Mouse (Mus musculus) stomach, embryonic 16.5 days (tissue): Measurements from ENCODE around the gene Ube2j1. TPM values are rescaled to one million over a fixed set of nuclear protein-coding genes. Genes with fewer than 3 reads are reported as not detected.

ENCODE experiments used
- ATAC-seq: fragments of 200-750 bp; cut with Nextera tagmentation; 2 replicates; pipeline ENCODE4 v1.8.0; 2017; ENCODE audit warnings: moderate number of reproducible peaks, moderate TSS enrichment; ENCODE audit not compliant: insufficient read depth, low FRiP score
- H3K27ac ChIP-seq: fragments of 300-500 bp; sonication (generic); 2 replicates; pipeline ENCODE4 v1.5.1; 2014; ENCODE audit warnings: low read length
- H3K27me3 ChIP-seq: fragments of 300-500 bp; sonication (generic); 2 replicates; pipeline ENCODE4 v1.6.1; 2014; ENCODE audit warnings: low read length, control low read depth, mixed read lengths; ENCODE audit not compliant: control insufficient read depth, insufficient read depth
- H3K36me3 ChIP-seq: fragments of 300-500 bp; sonication (generic); 2 replicates; pipeline ENCODE4 v1.6.1; 2014; ENCODE audit warnings: low read length; ENCODE audit not compliant: control insufficient read depth, insufficient read depth
- H3K4me1 ChIP-seq: fragments of 300-500 bp; sonication (generic); 2 replicates; pipeline ENCODE4 v1.6.1; 2014; ENCODE audit warnings: low read length, control low read depth, mixed read lengths; ENCODE audit not compliant: control insufficient read depth, insufficient read depth
- H3K4me2 ChIP-seq: fragments of 300-500 bp; sonication (generic); 2 replicates; pipeline ENCODE4 v1.6.1; 2014; ENCODE audit warnings: low read depth, low read length, mixed read lengths
- H3K4me3 ChIP-seq: fragments of 300-500 bp; sonication (generic); replicated peaks from 2 replicates; pipeline ENCODE4 v1.5.1; 2014; ENCODE audit warnings: mild to moderate bottlenecking, low read length
- H3K9ac ChIP-seq: fragments of 300-500 bp; sonication (generic); 2 replicates; pipeline ENCODE4 v1.6.1; 2014; ENCODE audit warnings: low read length
- H3K9me3 ChIP-seq: fragments of 300-500 bp; sonication (generic); replicated peaks from 2 replicates; pipeline ENCODE4 v1.6.1; 2016; ENCODE audit warnings: low read length, control low read depth; ENCODE audit not compliant: control insufficient read depth
- WGBS: fragments of 180-500 bp; shearing (Covaris S2); extraction: QIAGEN DNeasy Blood & Tissue Kit; methylation state at CpG from one replicate; pipeline ENCODE4 v1.1.7; 2014; 5-methylcytosine and 5-hydroxymethylcytosine counted together
- polyA plus RNA-seq: library from polyadenylated mRNA; unstranded; fragments of >200 nt; fragmentation: Nextera tagmentation; extraction: Ambion mirVana; gene quantifications from 2 replicates; pipeline ENCODE4 v1.2.1, GENCODE M21; 2015

Ube2j1 gene
- polyA plus RNA-seq, 1 experiment from 2014 or later, result 44.3 TPM

- H3K9ac ChIP-seq, result peak overlapping the region; percentile 97
- peaks cover 6% of the 10 kb centered on the region; the same call in 1 of the 2 replicates for H3K9me3 ChIP-seq
- WGBS, result 20% methylated on average over 4 of the region's 4 CpGs
- peaks cover 7% of the 10 kb centered on the region for H3K4me1 ChIP-seq
- no peaks in the 10 kb centered on the region; the same call in 1 of the 2 replicates for H3K36me3 ChIP-seq
- ATAC-seq, result no peak
- H3K4me2 ChIP-seq, result peak overlapping the region; percentile 79
- H3K27ac ChIP-seq, result peak overlapping the region; percentile 83
- no peaks in the 10 kb centered on the region for H3K27me3 ChIP-seq
- H3K4me3 ChIP-seq, result peak overlapping the region; percentile 91
Measured at GRCm38 (mm10) chr4:33032045-33032444, 829 bp downstream of the Ube2j1 start.

- peaks cover 6% of the 10 kb centered on the region; the same call in 1 of the 2 replicates for H3K9me3 ChIP-seq
- 62% methylated on average over 6 of the region's 6 CpGs for WGBS
- no peak for ATAC-seq
- H3K4me1 ChIP-seq, result peaks cover 7% of the 10 kb centered on the region
- H3K4me2 ChIP-seq, result no peak overlapping the region
- no peak overlapping the region for H3K27ac ChIP-seq
- no peaks in the 10 kb centered on the region for H3K27me3 ChIP-seq
- H3K4me3 ChIP-seq, result no peak overlapping the region
- H3K36me3 ChIP-seq, result no peaks in the 10 kb centered on the region; the same call in 1 of the 2 replicates
- H3K9ac ChIP-seq, result no peak overlapping the region
Measured at GRCm38 (mm10) chr4:33033515-33033914, 2.3 kb downstream of the Ube2j1 start.

GRCm38 (mm10) chr4:33039826-33040225, 8.6 kb downstream of the Ube2j1 start:
- Histone ChIP-seq H3K36me3 (peaks cover 17% of the 10 kb centered on the region), H3K4me1 (no peaks in the 10 kb centered on the region), H3K9me3 (peaks cover 6% of the 10 kb centered on the region; the same call in 1 of the 2 replicates), H3K4me2 (no peak overlapping the region), H3K4me3 (no peak overlapping the region), H3K27me3 (no peaks in the 10 kb centered on the region), H3K27ac (no peak overlapping the region), H3K9ac (no peak overlapping the region)
- ATAC-seq, result no peak
- 70% methylated on average over 4 of the region's 4 CpGs for WGBS

GRCm38 (mm10) chr4:33049601-33050000, 18.4 kb downstream of the Ube2j1 start:
- H3K9ac ChIP-seq, result no peak overlapping the region
- no peak overlapping the region for H3K4me3 ChIP-seq
- no peaks in the 10 kb centered on the region for H3K4me1 ChIP-seq
- H3K4me2 ChIP-seq, result no peak overlapping the region
- no peak for ATAC-seq
- no peaks in the 10 kb centered on the region for H3K27me3 ChIP-seq
- no peaks in the 10 kb centered on the region for H3K9me3 ChIP-seq
- H3K36me3 ChIP-seq, result peaks cover 20% of the 10 kb centered on the region
- WGBS, result 95% methylated on average over 11 of the region's 11 CpGs
- no peak overlapping the region for H3K27ac ChIP-seq

GRCm38 (mm10) chr4:33052055-33052454, 20.8 kb downstream of the Ube2j1 start:
- ATAC-seq, result no peak
- Histone ChIP-seq H3K9me3 (no peaks in the 10 kb centered on the region), H3K27ac (no peak overlapping the region), H3K9ac (no peak overlapping the region), H3K4me1 (no peaks in the 10 kb centered on the region), H3K27me3 (no peaks in the 10 kb centered on the region), H3K4me3 (no peak overlapping the region), H3K4me2 (no peak overlapping the region), H3K36me3 (0 out of 2 replicates have a peak, but pooled peaks cover 11% of the 10 kb centered on the region)
- 84% methylated on average over 3 of the region's 3 CpGs for WGBS

GRCm38 (mm10) chr4:33052650-33053049, 21.4 kb downstream of the Ube2j1 start:
- no peak overlapping the region for H3K4me3 ChIP-seq
- no peak overlapping the region for H3K27ac ChIP-seq
- no peak overlapping the region for H3K9ac ChIP-seq
- H3K4me2 ChIP-seq, result no peak overlapping the region
- 90% methylated on average over 5 of the region's 5 CpGs for WGBS
- 0 out of 2 replicates have a peak, but pooled peaks cover 11% of the 10 kb centered on the region for H3K36me3 ChIP-seq
- H3K4me1 ChIP-seq, result no peaks in the 10 kb centered on the region
- no peaks in the 10 kb centered on the region for H3K27me3 ChIP-seq
- no peak for ATAC-seq
- H3K9me3 ChIP-seq, result no peaks in the 10 kb centered on the region

GRCm38 (mm10) chr4:33054426-33054825, 23.2 kb downstream of the Ube2j1 start:
- ATAC-seq, result no peak
- H3K4me3 ChIP-seq, result no peak overlapping the region
- no peak overlapping the region for H3K9ac ChIP-seq
- no peaks in the 10 kb centered on the region for H3K9me3 ChIP-seq
- H3K27ac ChIP-seq, result no peak overlapping the region
- no peaks in the 10 kb centered on the region for H3K27me3 ChIP-seq
- H3K4me2 ChIP-seq, result no peak overlapping the region
- H3K4me1 ChIP-seq, result no peaks in the 10 kb centered on the region
- 0 out of 2 replicates have a peak, but pooled peaks cover 7% of the 10 kb centered on the region for H3K36me3 ChIP-seq

GRCm38 (mm10) chr4:33056317-33056716, 25.1 kb downstream of the Ube2j1 start:
- Histone ChIP-seq H3K27me3 (no peaks in the 10 kb centered on the region), H3K4me3 (no peak overlapping the region), H3K27ac (no peak overlapping the region), H3K9me3 (no peaks in the 10 kb centered on the region), H3K4me1 (no peaks in the 10 kb centered on the region), H3K4me2 (no peak overlapping the region), H3K36me3 (no peaks in the 10 kb centered on the region), H3K9ac (no peak overlapping the region)
- WGBS, result 76% methylated on average over 1 of the region's 1 CpGs
- ATAC-seq, result no peak

GRCm38 (mm10) chr4:33057890-33058687, 26.9 kb downstream of the Ube2j1 start:
- Histone ChIP-seq H3K4me3 (no peak overlapping the region), H3K36me3 (no peaks in the 10 kb centered on the region), H3K27ac (peak overlapping the region; percentile 11; the same call in 1 of the 2 replicates), H3K27me3 (no peaks in the 10 kb centered on the region), H3K9me3 (no peaks in the 10 kb centered on the region), H3K4me2 (no peak overlapping the region), H3K9ac (no peak overlapping the region), H3K4me1 (no peaks in the 10 kb centered on the region)
- ATAC-seq, result no peak
- 59% methylated on average over 11 of the region's 11 CpGs for WGBS
